Mouse (Mus musculus) embryonic facial prominence, embryonic 10.5 days (tissue): Measurements from ENCODE around the gene Pmf1. TPM values are rescaled to one million over a fixed set of nuclear protein-coding genes. Genes with fewer than 3 reads are reported as not detected.
"Not testable (repeated sequence)": the region's sequence is repeated elsewhere in the genome, so short reads cannot be mapped to it uniquely, and the experiment has no call there.

Experiments used
- DNase-seq: peaks from one replicate; pipeline ENCODE4 v3.0.0-alpha.2; 2017; ENCODE audit warnings: low spot score
- H3K27ac ChIP-seq: fragments of 300-500 bp; sonication (generic); replicated peaks from 2 replicates; pipeline ENCODE4 v1.5.1; 2016; ENCODE audit warnings: mild to moderate bottlenecking
- H3K27me3 ChIP-seq: fragments of 300-500 bp; sonication (generic); replicated peaks from 2 replicates; pipeline ENCODE4 v1.6.1; 2016; ENCODE audit warnings: low read depth, mild to moderate bottlenecking; ENCODE audit not compliant: poor library complexity, severe bottlenecking
- H3K36me3 ChIP-seq: fragments of 300-500 bp; sonication (generic); replicated peaks from 2 replicates; pipeline ENCODE4 v1.6.1; 2016; ENCODE audit warnings: mild to moderate bottlenecking, moderate library complexity
- H3K4me1 ChIP-seq: fragments of 300-500 bp; sonication (generic); 2 replicates; pipeline ENCODE4 v1.6.1; 2016
- H3K4me3 ChIP-seq: fragments of 300-500 bp; sonication (generic); 2 replicates; pipeline ENCODE4 v1.5.1; 2016; ENCODE audit warnings: mild to moderate bottlenecking, moderate library complexity
- H3K9me3 ChIP-seq: fragments of 300-500 bp; sonication (generic); 2 replicates; pipeline ENCODE4 v1.6.1; 2016; ENCODE audit warnings: mild to moderate bottlenecking
- WGBS: fragments of 180-500 bp; shearing (Covaris S2); methylation state at CpG from one replicate; pipeline ENCODE4 v1.1.7; 2016; 5-methylcytosine and 5-hydroxymethylcytosine counted together
- polyA plus RNA-seq: library from polyadenylated mRNA; unstranded; fragments of >200 nt; fragmentation: Nextera tagmentation; extraction: Ambion mirVana; gene quantifications from 2 replicates; pipeline ENCODE4 v1.2.1, GENCODE M21; 2016

The Pmf1 gene
- polyA plus RNA-seq, 1 experiment from 2014 or later = 184 TPM

DNA sequence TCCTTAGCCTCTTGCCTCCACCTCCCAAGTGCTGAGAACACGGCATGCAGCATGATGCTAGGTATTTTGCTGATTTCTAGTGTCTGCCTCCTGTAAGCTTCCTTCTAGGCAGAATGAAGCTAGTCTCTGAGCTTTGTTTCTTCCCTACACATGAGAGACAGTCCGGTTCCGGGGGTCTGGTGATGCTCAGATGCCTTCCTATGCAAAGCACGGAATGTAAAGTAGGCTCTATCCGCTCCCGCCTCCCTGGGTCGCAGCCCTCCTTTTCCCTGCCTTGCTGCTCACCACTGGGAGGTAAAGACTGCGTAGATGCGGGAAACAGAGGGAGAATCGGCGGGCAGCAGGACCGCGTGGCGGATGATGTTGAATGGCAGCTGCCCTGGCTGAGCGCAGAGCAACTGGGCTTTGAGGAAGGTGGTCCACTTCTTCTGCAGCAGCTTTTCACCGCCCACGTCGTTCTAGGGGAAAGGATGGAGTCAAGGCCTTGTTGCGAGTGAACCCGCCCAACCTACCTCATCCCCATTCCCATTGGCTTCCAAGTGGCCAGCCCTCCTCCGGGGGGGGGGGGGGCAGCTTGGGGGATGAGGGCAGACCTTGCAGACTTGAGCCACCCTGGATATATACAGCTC lies 39.4 kb upstream of the Pmf1 start:
- peak; percentile 82 for DNase-seq
- Histone ChIP-seq H3K27ac (peak overlapping the region; percentile 82), H3K4me3 (peak overlapping the region; percentile 56), H3K27me3 (peaks cover 65% of the 10 kb centered on the region), H3K36me3 (no peaks in the 10 kb centered on the region), H3K9me3 (no peaks in the 10 kb centered on the region), H3K4me1 (peaks cover 34% of the 10 kb centered on the region)
- WGBS = 5% methylated on average over 21 of the region's 21 CpGs

GRCm38 (mm10) chr3:88448443-88448842 lies 38.3 kb upstream of the Pmf1 start:
- no peak overlapping the region for H3K27ac ChIP-seq
- WGBS = 90% methylated on average over 8 of the region's 8 CpGs
- no peaks in the 10 kb centered on the region for H3K9me3 ChIP-seq
- no peak overlapping the region for H3K4me3 ChIP-seq
- peaks cover 33% of the 10 kb centered on the region for H3K4me1 ChIP-seq
- no peaks in the 10 kb centered on the region for H3K36me3 ChIP-seq
- peaks cover 54% of the 10 kb centered on the region for H3K27me3 ChIP-seq
- DNase-seq = no peak

DNA sequence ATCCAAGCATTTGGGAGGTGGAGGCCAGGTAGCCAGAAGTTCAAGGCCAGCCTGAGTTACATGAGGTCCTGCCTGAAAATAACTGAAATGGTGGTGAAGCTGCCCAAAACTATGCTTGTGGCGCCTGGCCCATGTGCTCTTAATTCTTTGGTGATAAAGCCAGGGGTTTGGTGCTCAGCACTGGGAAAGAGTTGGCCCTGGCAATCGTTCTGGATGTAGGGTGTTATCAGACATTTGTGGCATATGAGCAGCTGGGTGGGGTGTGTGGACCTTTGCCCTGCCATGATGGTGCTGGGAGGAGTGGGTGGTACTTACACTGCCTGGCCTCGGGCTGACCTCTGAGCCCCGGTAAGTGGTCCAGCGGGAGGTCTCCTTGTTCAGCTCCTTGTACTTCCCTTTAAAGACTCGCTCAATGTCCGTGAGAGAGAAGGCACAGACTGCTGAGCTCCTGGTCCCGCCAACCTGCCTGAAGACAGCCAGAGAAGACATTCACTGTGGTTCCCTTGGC lies 37.6 kb upstream of the Pmf1 start:
- no peak overlapping the region for H3K4me3 ChIP-seq
- no peak overlapping the region for H3K27ac ChIP-seq
- H3K36me3 ChIP-seq = no peaks in the 10 kb centered on the region
- H3K4me1 ChIP-seq = peaks cover 28% of the 10 kb centered on the region
- 63% methylated on average over 8 of the region's 8 CpGs for WGBS
- peaks cover 51% of the 10 kb centered on the region for H3K27me3 ChIP-seq
- no peaks in the 10 kb centered on the region for H3K9me3 ChIP-seq
- no peak for DNase-seq

DNA sequence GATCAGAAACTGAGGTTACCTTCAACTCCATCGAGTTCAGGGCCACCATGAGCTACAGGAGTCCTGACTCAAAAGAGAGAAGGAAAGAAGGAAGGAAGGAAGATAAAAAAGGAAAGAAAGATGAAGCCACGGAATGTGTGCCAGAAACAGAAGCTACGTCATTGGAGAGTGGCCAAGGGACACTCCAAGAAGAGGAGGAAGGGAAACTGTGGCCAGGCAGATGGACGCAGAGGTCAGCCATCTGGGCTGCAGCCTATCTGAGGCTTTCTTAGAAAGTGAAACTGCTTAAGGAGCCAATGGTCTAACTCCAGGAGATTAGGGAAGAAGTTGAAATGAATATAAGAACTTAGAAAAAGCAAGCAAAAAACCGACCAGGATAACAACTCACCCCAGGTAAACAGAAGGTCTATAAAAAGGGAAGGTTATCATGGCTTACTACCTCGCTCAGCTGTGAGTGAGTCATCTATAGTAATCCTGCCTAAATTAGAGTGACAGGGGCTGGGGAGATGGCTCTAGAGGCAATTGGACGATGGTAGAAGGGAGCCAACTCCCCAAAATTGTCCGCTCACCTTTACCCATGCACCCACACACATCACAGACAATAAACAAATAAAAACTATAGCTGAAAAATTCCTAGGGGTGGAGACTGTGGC lies 36.5 kb upstream of the Pmf1 start:
- Histone ChIP-seq H3K4me1 (peaks cover 26% of the 10 kb centered on the region), H3K27me3 (peaks cover 49% of the 10 kb centered on the region), H3K4me3 (no peak overlapping the region), H3K9me3 (no peaks in the 10 kb centered on the region), H3K27ac (no peak overlapping the region), H3K36me3 (no peaks in the 10 kb centered on the region)
- WGBS = 82% methylated on average over 8 of the region's 8 CpGs
- no peak for DNase-seq

GRCm38 (mm10) chr3:88442888-88443287 lies 32.8 kb upstream of the Pmf1 start:
- DNase-seq = no peak
- Histone ChIP-seq H3K36me3 (no peaks in the 10 kb centered on the region; the same call in 1 of the 2 replicates), H3K27ac (no peak overlapping the region), H3K4me3 (no peak overlapping the region), H3K4me1 (peaks cover 23% of the 10 kb centered on the region), H3K27me3 (peaks cover 48% of the 10 kb centered on the region), H3K9me3 (no peaks in the 10 kb centered on the region)
- 78% methylated on average over 7 of the region's 7 CpGs for WGBS

DNA sequence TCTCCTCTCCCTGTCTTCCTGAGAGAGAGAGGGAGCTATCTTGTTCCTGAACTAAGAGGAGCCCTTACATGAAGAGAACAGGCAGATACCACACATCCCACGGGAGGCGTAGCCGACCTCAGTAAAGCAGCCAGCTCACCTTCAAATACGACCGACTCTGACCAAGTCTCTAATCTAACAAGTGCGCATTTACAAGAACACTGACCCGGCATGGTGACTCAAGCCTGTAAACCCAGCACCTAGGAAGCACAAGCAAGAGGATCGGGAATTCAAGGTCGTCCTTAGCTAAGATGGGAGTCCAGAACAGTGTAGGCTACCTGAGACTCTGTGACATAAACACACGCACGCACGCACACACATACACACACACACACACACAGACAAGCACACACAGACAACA lies 32.4 kb upstream of the Pmf1 start:
- no peak overlapping the region for H3K27ac ChIP-seq
- H3K27me3 ChIP-seq = peaks cover 46% of the 10 kb centered on the region
- no peaks in the 10 kb centered on the region for H3K9me3 ChIP-seq
- no peak for DNase-seq
- WGBS = 84% methylated on average over 12 of the region's 12 CpGs
- H3K4me1 ChIP-seq = peaks cover 23% of the 10 kb centered on the region
- no peaks in the 10 kb centered on the region; the same call in 1 of the 2 replicates for H3K36me3 ChIP-seq
- no peak overlapping the region for H3K4me3 ChIP-seq

DNA sequence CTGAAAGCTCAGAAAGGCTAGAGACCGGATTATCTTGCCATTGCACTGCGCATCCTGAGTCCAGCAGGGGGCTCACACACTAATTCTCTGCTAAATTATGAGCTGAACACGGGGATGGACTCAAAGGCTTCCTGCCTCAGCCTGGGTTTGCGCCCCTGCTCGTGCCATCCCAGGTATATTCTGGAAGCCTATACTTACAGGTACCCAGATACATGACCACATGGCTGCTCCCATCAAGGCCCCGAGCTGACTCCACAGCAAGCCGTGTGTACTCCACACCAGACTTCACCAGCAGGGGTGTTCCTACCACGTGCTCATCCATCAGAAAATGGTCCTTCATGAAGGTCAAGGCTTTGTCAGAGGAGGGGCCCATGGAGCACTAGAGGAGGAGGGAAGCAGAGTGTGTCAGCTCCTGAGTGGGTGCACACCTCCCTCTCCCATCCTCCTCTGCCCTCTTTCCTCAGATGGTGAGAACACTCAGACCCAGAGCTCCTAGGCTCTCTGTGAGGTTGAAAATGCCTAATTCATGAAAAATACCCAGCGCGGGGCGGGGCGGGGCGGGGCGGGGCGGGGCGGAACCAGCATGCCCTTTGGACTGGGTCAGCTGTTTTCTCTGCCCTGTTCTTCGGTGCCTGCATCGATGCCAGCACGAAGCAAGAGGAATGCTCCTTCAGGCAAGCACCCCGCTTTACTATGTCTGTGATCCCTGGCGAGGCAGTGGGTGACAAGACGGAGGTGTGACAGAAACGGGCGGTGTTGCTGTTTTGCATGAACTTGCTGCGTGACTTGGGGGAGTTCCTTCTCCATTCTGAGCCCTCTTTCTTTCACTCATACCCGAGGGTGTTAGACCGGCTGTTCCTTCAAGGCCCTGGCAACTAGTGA lies 30.6 kb upstream of the Pmf1 start:
- H3K27me3 ChIP-seq = peaks cover 46% of the 10 kb centered on the region
- peak; percentile 49 for DNase-seq
- 25% methylated on average over 27 of the region's 27 CpGs for WGBS
- H3K9me3 ChIP-seq = no peaks in the 10 kb centered on the region
- peak overlapping the region; percentile 36; the same call in 1 of the 2 replicates for H3K27ac ChIP-seq
- H3K4me3 ChIP-seq = peak overlapping the region; percentile 40
- peaks cover 39% of the 10 kb centered on the region for H3K4me1 ChIP-seq
- H3K36me3 ChIP-seq = no peaks in the 10 kb centered on the region; the same call in 1 of the 2 replicates

- WGBS = 59% methylated on average over 4 of the region's 4 CpGs
- Histone ChIP-seq H3K36me3 (no peaks in the 10 kb centered on the region; the same call in 1 of the 2 replicates), H3K4me3 (no peak overlapping the region), H3K27me3 (peaks cover 46% of the 10 kb centered on the region), H3K4me1 (peaks cover 43% of the 10 kb centered on the region), H3K9me3 (no peaks in the 10 kb centered on the region), H3K27ac (no peak overlapping the region)
- DNase-seq = no peak
Measured at GRCm38 (mm10) chr3:88439582-88439981, 29.5 kb upstream of the Pmf1 start.

GRCm38 (mm10) chr3:88437454-88437853 lies 27.3 kb upstream of the Pmf1 start:
- no peak for DNase-seq
- Histone ChIP-seq H3K36me3 (no peaks in the 10 kb centered on the region; the same call in 1 of the 2 replicates), H3K4me3 (peak overlapping the region; percentile 53), H3K9me3 (no peaks in the 10 kb centered on the region), H3K27ac (peak overlapping the region; percentile 74; the same call in 1 of the 2 replicates), H3K27me3 (peaks cover 39% of the 10 kb centered on the region), H3K4me1 (peaks cover 43% of the 10 kb centered on the region)
- WGBS = 77% methylated on average over 10 of the region's 10 CpGs

GRCm38 (mm10) chr3:88436395-88437201 lies 26.5 kb upstream of the Pmf1 start:
- Histone ChIP-seq H3K4me1 (peaks cover 43% of the 10 kb centered on the region), H3K36me3 (no peaks in the 10 kb centered on the region; the same call in 1 of the 2 replicates), H3K27me3 (peaks cover 34% of the 10 kb centered on the region), H3K9me3 (no peaks in the 10 kb centered on the region), H3K4me3 (peak overlapping the region; percentile 53), H3K27ac (peak overlapping the region; percentile 74)
- 9% methylated on average over 29 of the region's 29 CpGs for WGBS
- peak; percentile 86 for DNase-seq

DNA sequence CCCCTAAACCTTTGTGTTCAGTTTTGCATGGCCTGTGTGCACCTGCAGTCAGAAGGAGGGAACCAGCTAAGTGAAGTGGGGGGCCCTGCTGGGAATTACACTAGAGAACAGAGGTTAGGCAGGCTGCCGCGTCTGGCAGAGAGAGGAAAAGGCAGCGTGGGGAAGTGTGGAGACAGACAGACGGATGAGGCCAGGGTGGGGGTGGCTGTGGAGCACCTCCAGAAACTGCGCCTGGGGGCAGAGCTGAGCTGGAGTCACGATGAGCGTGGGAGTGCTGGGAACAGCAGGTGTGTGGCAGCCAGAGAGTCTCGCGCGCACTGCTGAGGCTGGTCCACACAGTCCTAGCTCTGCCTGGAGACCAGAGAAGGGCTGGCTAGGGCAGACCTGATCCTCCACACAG lies 25.4 kb upstream of the Pmf1 start:
- WGBS = 59% methylated on average over 10 of the region's 10 CpGs
- peaks cover 23% of the 10 kb centered on the region for H3K27me3 ChIP-seq
- no peak overlapping the region for H3K4me3 ChIP-seq
- no peaks in the 10 kb centered on the region for H3K9me3 ChIP-seq
- peaks cover 36% of the 10 kb centered on the region for H3K4me1 ChIP-seq
- DNase-seq = no peak
- no peaks in the 10 kb centered on the region; the same call in 1 of the 2 replicates for H3K36me3 ChIP-seq
- H3K27ac ChIP-seq = no peak overlapping the region

DNA sequence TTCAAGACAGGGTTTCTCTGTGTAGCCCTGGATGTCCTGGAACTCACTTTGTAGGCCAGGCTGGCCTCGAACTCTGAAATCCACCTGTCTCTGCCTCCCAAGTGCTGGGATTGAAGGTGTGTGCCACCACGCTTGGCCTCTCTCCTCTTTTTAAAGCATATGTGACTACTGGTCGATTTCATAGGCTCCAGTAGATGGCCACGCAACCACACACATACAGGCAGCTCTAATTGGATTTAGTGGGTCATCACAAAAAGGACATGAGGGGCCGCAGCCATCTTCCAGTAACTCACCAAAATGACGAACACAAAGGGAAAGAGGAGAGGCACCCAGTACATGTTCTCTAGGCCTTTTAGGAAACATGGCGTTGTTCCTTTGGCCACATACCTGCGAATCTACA lies 18.5 kb upstream of the Pmf1 start:
- H3K36me3 ChIP-seq, H3K27ac ChIP-seq, H3K27me3 ChIP-seq, H3K9me3 ChIP-seq, H3K4me3 ChIP-seq, DNase-seq: not testable (repeated sequence)
- WGBS = 73% methylated on average over 8 of the region's 8 CpGs
- H3K4me1 ChIP-seq = peaks cover 12% of the 10 kb centered on the region
